Mouse (Mus musculus) frontal cortex, postnatal 10 days (tissue): ENCODE data around the gene Adam1a.
A peak's percentile ranks its signal among the peaks of the same experiment; 100 is the strongest.

Experiments
- DNase-seq, 2 experiments: peaks; one replicate each; pipeline ENCODE4 v3.0.0; 2022; ENCODE audit warnings: low spot score in 2 of 2, mixed read lengths in 1 of 2

Adam1a gene

GRCm38 (mm10) chr5:121544910-121545792 is at the start of gene Adam1a, which contains the start of gene Gm42878:
Gene Adam1a, minus strand, starts transcription at chr5:121545482.
Gene Gm42878, minus strand, starts transcription at chr5:121545482.
- peak in 1 of 2 experiments; percentile 11 for DNase-seq

DNA sequence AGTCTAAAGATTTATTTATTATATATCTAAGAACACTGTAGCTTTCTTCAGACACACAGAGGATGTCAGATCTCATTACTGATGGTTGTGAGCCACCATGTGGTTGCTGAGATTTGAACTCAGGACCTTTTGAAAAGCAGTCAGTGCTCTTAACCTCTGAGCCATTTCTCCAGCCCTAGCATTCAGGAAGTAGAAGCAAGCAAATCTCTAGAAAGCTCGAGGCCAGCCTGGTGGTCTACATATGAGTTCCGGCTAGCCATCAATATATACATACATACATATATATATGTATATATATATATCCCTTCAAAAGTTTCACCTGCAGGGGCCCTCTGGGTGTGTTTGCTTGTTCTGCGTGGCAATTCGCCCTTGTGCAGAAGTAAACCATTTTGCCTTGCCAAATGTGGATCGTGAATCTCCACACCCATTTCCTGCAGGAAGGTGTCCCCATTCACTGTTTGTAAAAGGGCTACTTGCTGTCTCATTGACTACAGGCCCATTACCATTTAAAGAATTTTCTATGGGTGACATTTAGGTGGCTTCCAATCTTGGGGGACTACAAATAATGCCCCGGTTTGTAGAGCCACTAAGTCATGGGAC is 49.5 kb upstream of the Adam1a start:
- DNase-seq = no peak

- DNase-seq = peak; percentile 69 to 77
Observed at GRCm38 (mm10) chr5:121593451-121594401, 48.4 kb upstream of the Adam1a start, which contains the start of gene Aldh2. Gene Aldh2, minus strand, starts transcription at chr5:121593824.

GRCm38 (mm10) chr5:121592816-121593407 is 47.6 kb upstream of the Adam1a start:
- no peak for DNase-seq

DNA sequence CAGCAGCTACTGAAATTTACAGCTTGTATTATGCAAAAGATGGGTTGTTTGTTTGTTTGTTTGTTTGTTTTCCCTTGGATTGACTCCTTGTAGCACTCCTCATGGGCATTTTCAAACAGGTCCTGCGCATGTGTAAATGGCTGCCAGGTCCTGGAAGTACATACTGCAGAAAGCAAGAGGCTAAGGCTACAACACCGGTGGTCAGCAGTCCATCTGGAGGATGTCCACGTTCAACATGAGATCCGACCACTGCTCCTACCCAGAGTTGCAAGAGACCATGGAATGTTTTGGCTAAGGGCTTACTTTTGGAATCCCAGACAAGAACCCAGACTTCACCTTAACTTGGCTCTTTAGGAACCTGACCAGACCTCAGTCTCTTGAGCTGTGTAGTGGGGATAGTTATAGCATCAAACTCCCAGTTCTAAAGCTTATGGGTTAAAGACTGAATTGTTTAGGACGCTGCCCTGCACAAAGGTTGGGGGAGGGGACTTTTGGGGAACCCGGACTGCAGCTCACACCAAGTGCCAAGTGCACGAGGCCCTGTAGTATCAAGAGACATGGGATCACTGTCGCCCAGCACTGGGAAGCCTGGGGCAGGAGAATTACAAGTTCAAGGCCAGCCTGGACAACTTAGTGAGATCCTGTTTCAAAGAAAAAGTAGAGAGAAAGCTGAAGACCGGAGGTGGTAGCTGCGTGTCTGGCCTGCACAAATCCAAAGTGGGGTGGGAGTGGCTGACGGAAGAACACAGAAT is 47.0 kb upstream of the Adam1a start:
- DNase-seq = no peak

DNA sequence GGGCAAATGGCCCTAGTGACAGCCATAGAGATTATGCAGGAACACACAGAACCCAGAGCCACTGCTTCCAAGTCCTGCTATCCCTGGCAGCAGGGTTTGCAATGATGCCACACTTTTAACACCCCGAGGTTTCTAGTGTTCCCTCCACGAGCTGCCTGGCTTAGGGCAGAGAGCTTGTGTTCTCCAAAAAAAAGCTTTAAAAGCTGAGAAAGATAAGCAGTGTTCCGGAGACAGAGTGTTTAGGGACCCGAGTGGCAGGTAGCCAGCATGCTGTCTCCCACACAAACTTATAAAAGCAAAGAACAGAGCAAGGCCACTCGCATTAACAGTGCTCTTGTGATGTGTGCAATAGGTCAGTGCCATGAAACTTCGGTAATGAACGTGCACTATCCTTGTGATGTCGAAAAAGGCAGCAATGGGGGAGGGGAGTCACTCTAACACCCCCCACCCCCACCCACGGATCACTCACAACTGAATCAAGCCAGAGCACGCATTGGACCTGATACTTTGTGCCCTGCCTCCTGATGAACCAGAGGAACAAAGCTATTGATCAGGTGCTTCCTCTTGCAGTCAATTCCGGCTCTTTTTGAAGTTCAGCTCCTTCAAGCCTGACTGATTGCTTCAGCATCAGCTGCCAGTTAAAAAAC is 46.3 kb upstream of the Adam1a start:
- DNase-seq = no peak

- no peak for DNase-seq
Observed at GRCm38 (mm10) chr5:121589928-121590327, 44.6 kb upstream of the Adam1a start.

- no peak for DNase-seq
Observed at GRCm38 (mm10) chr5:121586400-121587039, 41.2 kb upstream of the Adam1a start.

DNA sequence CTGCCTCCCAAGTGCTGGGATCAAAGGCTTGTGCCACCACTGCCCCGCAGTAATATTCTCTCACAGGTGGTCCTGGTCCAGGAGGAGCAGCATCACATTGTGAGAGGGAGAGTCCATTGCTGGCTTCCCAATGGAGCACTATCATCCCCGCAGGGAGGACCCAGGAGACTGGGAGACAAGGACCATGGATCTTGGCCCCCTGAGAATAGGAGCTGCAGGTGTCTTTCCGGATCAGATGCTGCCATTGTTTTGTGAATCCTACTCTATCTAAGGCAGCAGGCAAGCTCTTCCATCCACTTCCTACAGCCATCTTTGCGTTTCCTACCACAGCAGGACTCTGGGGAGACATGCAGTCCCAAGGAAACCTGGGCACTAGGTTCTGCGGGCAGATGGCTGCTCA is 40.4 kb upstream of the Adam1a start:
- no peak for DNase-seq

DNA sequence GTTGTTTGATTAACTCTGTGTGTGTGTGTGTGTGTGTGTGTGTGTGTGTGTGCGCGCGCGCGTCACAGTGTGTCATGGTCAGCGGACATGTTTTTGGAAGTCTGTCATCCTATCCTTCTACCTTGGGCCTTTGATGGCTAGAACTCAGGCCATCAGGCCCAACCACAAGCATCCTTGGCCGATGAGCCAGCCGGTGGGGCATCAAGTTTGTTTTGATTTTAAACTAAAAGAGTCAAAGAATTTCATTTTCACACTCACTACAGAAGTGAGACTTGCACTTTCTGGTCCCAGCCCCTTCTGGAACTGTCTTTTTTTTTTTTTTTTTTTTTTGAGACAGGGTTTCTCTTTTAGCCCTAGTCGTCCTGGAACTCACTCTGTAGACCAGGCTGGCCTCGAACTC is 39.7 kb upstream of the Adam1a start:
- DNase-seq = no peak

- peak; percentile 69 to 74 for DNase-seq
Observed at GRCm38 (mm10) chr5:121583765-121584501, 38.7 kb upstream of the Adam1a start.

DNA sequence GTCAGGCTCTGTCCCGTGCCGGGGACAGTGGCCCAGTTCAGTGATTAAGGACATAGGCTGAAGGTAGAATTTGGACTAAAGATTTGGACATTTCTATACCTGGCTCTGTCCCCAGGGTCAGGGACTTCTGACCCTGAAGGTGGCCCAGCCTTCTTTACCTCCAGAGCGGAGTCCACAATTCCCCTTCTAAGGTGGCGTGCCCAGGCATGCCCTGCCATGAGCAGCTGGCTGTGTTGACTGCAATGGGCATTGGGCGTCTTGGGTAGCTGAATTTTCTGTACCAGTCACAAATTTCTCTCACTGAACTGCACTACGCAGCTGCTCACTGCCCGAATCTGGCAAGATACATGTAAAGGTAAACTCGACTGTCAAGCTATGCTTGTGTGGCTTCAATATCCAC is 36.7 kb upstream of the Adam1a start:
- DNase-seq = no peak

- DNase-seq = no peak
Observed at GRCm38 (mm10) chr5:121576927-121577488, 31.7 kb upstream of the Adam1a start.

DNA sequence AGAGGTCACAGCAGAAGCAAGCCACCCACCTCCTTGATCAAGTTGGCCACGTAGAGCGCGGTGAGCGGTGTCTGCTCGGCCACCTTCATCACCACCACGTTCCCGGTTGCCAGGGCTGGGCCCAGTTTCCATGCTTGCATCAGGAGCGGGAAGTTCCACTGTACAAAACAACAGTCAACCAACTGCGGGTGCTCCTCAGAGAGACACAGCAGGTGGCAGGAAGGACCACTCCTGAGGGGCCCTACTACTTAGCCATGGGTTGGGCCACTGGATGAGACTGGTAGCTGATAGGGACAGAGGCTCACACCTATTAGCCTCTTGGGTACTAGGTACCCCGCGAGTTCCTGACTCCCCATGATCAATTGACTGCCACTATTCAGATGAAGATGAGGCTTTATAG is 30.6 kb upstream of the Adam1a start:
- DNase-seq = no peak

- no peak for DNase-seq
Observed at GRCm38 (mm10) chr5:121574145-121574544, 28.9 kb upstream of the Adam1a start.

DNA sequence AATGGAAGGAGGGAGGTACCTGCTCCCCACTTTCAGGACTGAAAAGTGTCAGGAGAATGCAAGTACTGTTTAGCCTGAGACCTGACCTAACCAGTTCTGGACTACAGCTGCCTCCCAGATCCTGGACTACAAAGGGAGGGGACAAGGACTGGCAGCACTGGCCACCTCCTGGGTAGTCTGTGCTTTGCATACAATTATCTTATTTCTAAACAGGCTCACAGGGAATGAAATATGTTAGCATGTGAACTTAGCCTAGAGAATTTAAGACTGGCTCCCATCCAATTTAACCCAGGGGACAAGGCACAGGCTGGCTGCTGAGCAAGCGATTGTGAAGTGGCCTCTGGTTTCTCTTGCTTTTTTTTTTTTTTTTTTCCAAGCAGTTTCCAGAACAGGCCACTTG is 25.5 kb upstream of the Adam1a start:
- DNase-seq = no peak

- no peak for DNase-seq
Observed at GRCm38 (mm10) chr5:121569881-121570420, 24.7 kb upstream of the Adam1a start.

DNA sequence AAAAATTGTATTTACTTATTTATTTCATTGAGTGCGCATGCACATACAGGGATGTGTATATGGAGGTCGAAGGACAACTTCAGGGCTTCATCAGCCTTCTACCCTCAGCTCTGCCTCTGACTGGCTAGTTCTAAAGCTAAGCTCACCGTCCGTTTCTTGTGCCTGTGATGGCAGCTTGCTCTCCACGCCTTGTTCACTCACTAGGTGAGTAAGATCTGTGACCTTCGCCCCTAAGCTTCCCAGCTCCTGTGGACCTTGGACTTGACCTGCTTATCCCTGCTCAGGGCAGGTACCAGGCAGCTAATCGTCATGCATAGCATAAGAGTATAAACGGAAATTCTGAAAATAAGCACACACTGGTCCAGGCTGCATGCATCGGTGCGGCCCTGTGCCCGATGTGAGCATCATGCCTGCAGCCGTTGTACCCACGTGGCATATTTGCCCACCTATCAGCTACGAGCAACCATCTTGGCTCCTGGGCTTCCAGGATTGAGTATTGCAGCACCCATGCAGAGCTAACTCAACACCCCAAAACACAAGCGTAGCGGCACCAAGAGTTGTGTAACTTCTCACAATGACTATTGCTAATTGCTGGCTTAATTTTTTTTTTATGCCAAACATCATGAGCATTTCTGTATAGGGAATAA is 20.9 kb upstream of the Adam1a start:
- no peak for DNase-seq
